Mouse (Mus musculus) MEL (cell line): ENCODE results near the gene Ipo7. TPM values are rescaled to one million over a fixed set of nuclear protein-coding genes. Genes with fewer than 3 reads are reported as not detected.

Source experiments
- DNase-seq: peaks from one replicate; pipeline ENCODE4 v3.0.0; 2011; ENCODE audit warnings: low read depth, low spot score
- H3K27ac ChIP-seq: 2 replicates; pipeline ENCODE4 v1.5.1; 2012; ENCODE audit warnings: low read depth, mild to moderate bottlenecking, control low read depth, low read length, moderate library complexity; ENCODE audit not compliant: control insufficient read depth
- H3K27me3 ChIP-seq, 2 experiments: fragments of 150-350 bp in 1 of 2; sonication (generic) in 1 of 2; 2 replicates each; pipeline ENCODE4 v1.6.1; 2012; ENCODE audit warnings: low read length in 2 of 2, mild to moderate bottlenecking in 2 of 2, improper control_type of control experiment in 1 of 2, moderate library complexity in 1 of 2; ENCODE audit not compliant: insufficient read depth in 2 of 2, control insufficient read depth in 1 of 2
- H3K36me3 ChIP-seq, 2 experiments: 2 replicates each; pipeline ENCODE4 v1.6.1; 2012 to 2014; ENCODE audit warnings: low read length in 2 of 2, improper control_type of control experiment in 1 of 2, inconsistent platforms in 1 of 2, mild to moderate bottlenecking in 1 of 2; ENCODE audit not compliant: insufficient read depth in 2 of 2, control insufficient read depth in 1 of 2
- H3K4me1 ChIP-seq, 2 experiments: fragments of 150-350 bp in 1 of 2; sonication (generic) in 1 of 2; 2 replicates each; pipeline ENCODE4 v1.6.1; 2012; ENCODE audit warnings: low read length in 2 of 2, improper control_type of control experiment in 1 of 2, mild to moderate bottlenecking in 1 of 2; ENCODE audit not compliant: insufficient read depth in 2 of 2, control insufficient read depth in 1 of 2
- H3K4me3 ChIP-seq, 2 experiments: fragments of 150-350 bp in 1 of 2; sonication (generic) in 1 of 2; 2 replicates each; pipeline ENCODE4 v1.5.1; 2012; ENCODE audit warnings: low read depth in 2 of 2, low read length in 2 of 2, mild to moderate bottlenecking in 2 of 2, moderate library complexity in 2 of 2, control low read depth in 1 of 2, improper control_type of control experiment in 1 of 2; ENCODE audit not compliant: control insufficient read depth in 1 of 2, insufficient read depth in 1 of 2
- H3K79me2 ChIP-seq: 2 replicates; pipeline ENCODE4 v1.6.1; 2012; ENCODE audit warnings: mild to moderate bottlenecking, low read length, moderate library complexity; ENCODE audit not compliant: control insufficient read depth, poor library complexity, insufficient read depth
- H3K9ac ChIP-seq: 2 replicates; pipeline ENCODE4 v1.6.1; 2012; ENCODE audit warnings: low read depth, mild to moderate bottlenecking, control low read depth, low read length, moderate library complexity; ENCODE audit not compliant: control insufficient read depth, poor library complexity, severe bottlenecking
- H3K9me3 ChIP-seq: fragments of 150-350 bp; sonication (generic); replicated peaks from 2 replicates; pipeline ENCODE4 v1.6.1; 2012; ENCODE audit warnings: mild to moderate bottlenecking, low read length, improper control_type of control experiment, moderate library complexity; ENCODE audit not compliant: insufficient read depth
- ELF1 ChIP-seq: IDR thresholded peaks from 2 replicates; pipeline ENCODE4 v1.6.1; 2014; ENCODE audit warnings: low read depth, mild to moderate bottlenecking, inconsistent platforms, low read length, improper control_type of control experiment, moderate library complexity
- EP300 ChIP-seq, 2 experiments: IDR thresholded peaks; 2 replicates each; pipeline ENCODE4 v1.6.1; 2011; ENCODE audit warnings: improper control_type of control experiment in 2 of 2, low read length in 2 of 2, low read depth in 1 of 2, mild to moderate bottlenecking in 1 of 2
- ETS1 ChIP-seq: IDR thresholded peaks from 2 replicates; pipeline ENCODE4 v1.6.1; 2012; ENCODE audit warnings: low read depth, mild to moderate bottlenecking, inconsistent platforms, low read length, improper control_type of control experiment, moderate library complexity
- GABPA ChIP-seq: IDR thresholded peaks from 2 replicates; pipeline ENCODE4 v1.6.1; 2012; ENCODE audit warnings: low read depth, mild to moderate bottlenecking, inconsistent platforms, low read length, improper control_type of control experiment, moderate library complexity
- GATA1 ChIP-seq: IDR thresholded peaks from 2 replicates; pipeline ENCODE4 v1.6.1; 2011; ENCODE audit warnings: low read depth, low read length, improper control_type of control experiment
- HCFC1 ChIP-seq: IDR thresholded peaks from 2 replicates; pipeline ENCODE4 v1.6.1; 2012; ENCODE audit warnings: low read depth, mild to moderate bottlenecking, inconsistent platforms, low read length, improper control_type of control experiment, moderate library complexity
- MAFK ChIP-seq: IDR thresholded peaks from 2 replicates; pipeline ENCODE4 v1.6.1; 2011; ENCODE audit warnings: low read depth, mild to moderate bottlenecking, low read length, improper control_type of control experiment, borderline replicate concordance
- MAX ChIP-seq: IDR thresholded peaks from 2 replicates; pipeline ENCODE4 v1.6.1; 2011; ENCODE audit warnings: low read length, improper control_type of control experiment
- MAZ ChIP-seq: IDR thresholded peaks from 2 replicates; pipeline ENCODE4 v1.6.1; 2012; ENCODE audit warnings: low read depth, mild to moderate bottlenecking, inconsistent platforms, low read length, improper control_type of control experiment
- MEF2A ChIP-seq: IDR thresholded peaks from 2 replicates; pipeline ENCODE4 v1.6.1; 2014; ENCODE audit warnings: low read depth, mild to moderate bottlenecking, inconsistent platforms, low read length, improper control_type of control experiment; ENCODE audit not compliant: poor library complexity, insufficient replicate concordance, severe bottlenecking; ENCODE audit errors: extremely low read depth
- MYC ChIP-seq: IDR thresholded peaks from 2 replicates; pipeline ENCODE4 v1.6.1; 2011; ENCODE audit warnings: low read depth, mild to moderate bottlenecking, low read length, improper control_type of control experiment, moderate library complexity
- NELFE ChIP-seq: IDR thresholded peaks from 2 replicates; pipeline ENCODE4 v1.6.1; 2011; ENCODE audit warnings: low read depth, low read length, improper control_type of control experiment
- POLR2A ChIP-seq, 2 experiments: IDR thresholded peaks; 2 replicates each; pipeline ENCODE4 v1.6.1; 2011 to 2012; ENCODE audit warnings: low read length in 2 of 2, mild to moderate bottlenecking in 2 of 2, control low read depth in 1 of 2, improper control_type of control experiment in 1 of 2, low read depth in 1 of 2, moderate library complexity in 1 of 2; ENCODE audit not compliant: control insufficient read depth in 1 of 2, insufficient read depth in 1 of 2, poor library complexity in 1 of 2
- RAD21 ChIP-seq: IDR thresholded peaks from 2 replicates; pipeline ENCODE4 v1.6.1; 2011; ENCODE audit warnings: mild to moderate bottlenecking, low read depth, low read length, improper control_type of control experiment
- RCOR1 ChIP-seq: IDR thresholded peaks from 2 replicates; pipeline ENCODE4 v1.6.1; 2012; ENCODE audit warnings: low read depth, mild to moderate bottlenecking, inconsistent platforms, low read length, improper control_type of control experiment
- SIN3A ChIP-seq: IDR thresholded peaks from 2 replicates; pipeline ENCODE4 v1.6.1; 2012; ENCODE audit warnings: low read length, improper control_type of control experiment, inconsistent platforms
- TAL1 ChIP-seq: IDR thresholded peaks from 2 replicates; pipeline ENCODE4 v1.6.1; 2012; ENCODE audit warnings: mild to moderate bottlenecking, inconsistent platforms, low read length, moderate library complexity, mixed read lengths
- TBP ChIP-seq: IDR thresholded peaks from 2 replicates; pipeline ENCODE4 v1.8.0; 2011; ENCODE audit warnings: low read depth, low read length, improper control_type of control experiment
- TCF12 ChIP-seq: IDR thresholded peaks from 2 replicates; pipeline ENCODE4 v1.6.1; 2014; ENCODE audit warnings: low read depth, mild to moderate bottlenecking, inconsistent platforms, low read length, improper control_type of control experiment, moderate library complexity
- UBTF ChIP-seq: IDR thresholded peaks from 2 replicates; pipeline ENCODE4 v1.6.1; 2012; ENCODE audit warnings: low read depth, mild to moderate bottlenecking, inconsistent platforms, low read length, improper control_type of control experiment, moderate library complexity, borderline replicate concordance; ENCODE audit not compliant: insufficient read depth
- USF2 ChIP-seq, 2 experiments: IDR thresholded peaks; 2 replicates each; pipeline ENCODE4 v1.6.1; 2011 to 2012; ENCODE audit warnings: improper control_type of control experiment in 2 of 2, low read length in 2 of 2, borderline replicate concordance in 1 of 2, inconsistent platforms in 1 of 2, low read depth in 1 of 2, mild to moderate bottlenecking in 1 of 2; ENCODE audit not compliant: insufficient read depth in 1 of 2
- ZC3H11A ChIP-seq: IDR thresholded peaks from 2 replicates; pipeline ENCODE4 v1.6.1; 2012; ENCODE audit warnings: low read depth, mild to moderate bottlenecking, inconsistent platforms, low read length, improper control_type of control experiment
- ZKSCAN1 ChIP-seq: IDR thresholded peaks from 2 replicates; pipeline ENCODE4 v1.6.1; 2012; ENCODE audit warnings: low read depth, mild to moderate bottlenecking, inconsistent platforms, low read length, improper control_type of control experiment, moderate library complexity
- ZNF384 ChIP-seq: IDR thresholded peaks from 2 replicates; pipeline ENCODE4 v1.6.1; 2012; ENCODE audit warnings: low read depth, mild to moderate bottlenecking, inconsistent platforms, low read length, improper control_type of control experiment
- polyA plus RNA-seq, 2 experiments: library from polyadenylated mRNA; stranded (reverse) in 1 of 2; unstranded in 1 of 2; fragments of >175 nt in 1 of 2; fragments of >200 nt in 1 of 2; gene quantifications; 2 replicates each; pipeline versions ENCODE4 v1.2.1 to v1.2.4; 2012; ENCODE audit warnings: low replicate concordance in 2 of 2, low read depth in 1 of 2; ENCODE audit not compliant: insufficient read length in 2 of 2, insufficient read depth in 1 of 2, missing spikeins in 1 of 2
- total RNA-seq: library from RNA; depleted of rRNA; stranded (reverse); fragments of 300-350 nt; gene quantifications from 2 replicates; pipeline ENCODE4 v1.2.3, GENCODE M21; 2012

Gene Ipo7
- total and polyA plus RNA-seq, 3 experiments: 111 to 172 (median 145) TPM

GRCm38 (mm10) chr7:110008513-110008912 is 9.6 kb upstream of the Ipo7 start:
- Histone ChIP-seq H3K27me3 (no peaks in the 10 kb centered on the region), H3K27ac (peak overlapping the region; percentile 71), H3K79me2 (no peaks in the 10 kb centered on the region), H3K4me1 (peaks cover 8 to 27% of the 10 kb centered on the region in 2 experiments), H3K36me3 (peaks cover 0 to 28% of the 10 kb centered on the region in 2 experiments; a peak in 2 of 4 replicates), H3K4me3 (no peak overlapping the region), H3K9me3 (no peaks in the 10 kb centered on the region), H3K9ac (no peak overlapping the region)
- peak; percentile 88 for DNase-seq
- TF ChIP-seq TCF12 (peak; percentile 72), HCFC1 (0 out of 2 replicates have a peak, but pooled peaks have one; percentile 39), MEF2A (no peak), GABPA (no peak), MAX (no peak), MAFK (no peak), MYC (0 out of 2 replicates have a peak, but pooled peaks have one; percentile 62), TAL1 (peak; percentile 81), MAZ (no peak), GATA1 (peak; percentile 78), ETS1 (peak; percentile 61; the same call in 1 of the 2 replicates), ELF1 (0 out of 2 replicates have a peak, but pooled peaks have one; percentile 13), RCOR1 (peak; percentile 72), TBP (no peak), USF2 (IDR thresholded peaks at IDR 0.05; ENCODE audit: borderline replicate concordance in 1 of 2, insufficient read depth in 1 of 2, low read depth in 1 of 2, low read length in 2 of 2) (no peak), UBTF (no peak), ZKSCAN1 (no peak), NELFE (no peak), EP300 (IDR thresholded peaks at IDR 0.05; ENCODE audit: low read depth in 1 of 2, low read length in 2 of 2) (peak; percentile 65 to 77; a peak in 3 of 4 replicates), ZNF384 (no peak), SIN3A (no peak), RAD21 (no peak), POLR2A (IDR thresholded peaks at IDR 0.05; ENCODE audit: control insufficient read depth in 1 of 2, insufficient read depth in 1 of 2, low read depth in 1 of 2, low read length in 2 of 2, poor library complexity in 1 of 2) (no peak), ZC3H11A (no peak)
